Mouse (Mus musculus) bone marrow macrophage, adult 2 months (primary cell): ENCODE data around the gene Kcnj11.

Source experiments
- CTCF ChIP-seq: IDR thresholded peaks from 2 replicates; pipeline ENCODE4 v1.5.1; 2012; ENCODE audit warnings: low read depth, mild to moderate bottlenecking, low read length, moderate library complexity
- POLR2A ChIP-seq: IDR thresholded peaks from 2 replicates; pipeline ENCODE4 v1.6.1; 2012; ENCODE audit warnings: mild to moderate bottlenecking, low read depth, low read length, borderline replicate concordance

DNA sequence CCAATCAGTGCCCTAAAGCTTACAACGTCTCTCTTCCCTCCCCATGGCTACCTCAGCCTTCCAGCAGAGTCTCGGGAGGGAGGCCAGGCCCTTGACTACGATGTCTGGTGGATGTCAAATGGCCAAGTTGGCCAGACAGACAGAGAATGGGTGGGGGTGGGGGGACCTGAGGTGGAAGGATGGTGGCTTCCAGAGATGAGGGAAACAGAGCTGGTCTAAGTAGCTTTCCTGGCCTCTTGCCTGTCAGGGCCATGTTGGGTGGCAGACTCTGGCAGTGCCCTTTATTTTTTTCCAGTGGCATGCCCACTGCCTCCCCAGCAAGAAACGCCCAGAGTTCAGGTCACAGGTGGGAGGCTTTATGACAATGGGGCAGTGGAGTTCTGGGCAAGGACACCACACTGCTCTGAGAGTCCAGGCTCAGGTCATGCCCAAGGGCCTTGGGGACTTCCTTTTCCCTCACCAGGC, 3.2 kb downstream of the Kcnj11 start:
- no peak for TF ChIP-seq CTCF
- no peak for TF ChIP-seq POLR2A
